Mouse (Mus musculus): Measurements from ENCODE around the gene Pxmp4.

DNA sequence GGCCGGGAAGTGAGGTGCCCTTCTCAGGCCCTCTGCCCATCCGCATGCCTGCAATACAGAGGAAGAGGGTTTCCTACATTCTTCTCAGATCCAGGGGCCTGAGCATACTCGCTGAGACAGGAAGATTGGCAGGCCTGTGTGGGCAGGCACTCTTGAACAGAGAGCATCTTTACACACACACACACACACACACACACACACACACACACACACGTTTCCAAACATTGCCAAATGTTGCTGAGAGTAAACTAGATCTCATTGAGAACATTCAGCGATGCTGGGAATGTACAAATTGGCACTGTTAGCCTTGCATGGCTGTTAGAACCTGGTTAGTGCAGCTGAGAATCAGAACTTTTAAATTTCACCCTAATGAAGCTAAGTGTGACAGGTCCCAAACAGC, 27.0 kb upstream of the Pxmp4 start:
- no peak for TF ChIP-seq EP300 (IDR thresholded peaks at IDR 0.05; ENCODE audit: low read depth)
- TF ChIP-seq CTCF (IDR thresholded peaks at IDR 0.05; ENCODE audit: low read depth): no peak
